Mouse (Mus musculus) hindbrain, postnatal 0 days (tissue): ENCODE data around the gene Iffo2. TPM values are rescaled to one million over a fixed set of nuclear protein-coding genes. Genes with fewer than 3 reads are reported as not detected.

Source experiments
- ATAC-seq: fragments of 200-750 bp; cut with Nextera tagmentation; 2 replicates; pipeline ENCODE4 v1.8.0; 2017; ENCODE audit warnings: mild to moderate bottlenecking, moderate TSS enrichment, moderate library complexity
- DNase-seq: peaks from one replicate; pipeline ENCODE4 v3.0.0-alpha.2; 2015; ENCODE audit warnings: low spot score
- H3K27ac ChIP-seq: fragments of 300-500 bp; sonication (generic); 2 replicates; pipeline ENCODE4 v1.5.1; 2014; ENCODE audit warnings: mild to moderate bottlenecking
- H3K27me3 ChIP-seq: fragments of 300-500 bp; sonication (generic); 2 replicates; pipeline ENCODE4 v1.6.1; 2014; ENCODE audit warnings: low read length, mixed read lengths; ENCODE audit not compliant: insufficient read depth
- H3K36me3 ChIP-seq: fragments of 300-500 bp; sonication (generic); 2 replicates; pipeline ENCODE4 v1.6.1; 2014; ENCODE audit warnings: low read length, mixed read lengths; ENCODE audit not compliant: insufficient read depth
- H3K4me1 ChIP-seq: fragments of 300-500 bp; sonication (generic); 2 replicates; pipeline ENCODE4 v1.6.1; 2014; ENCODE audit warnings: antibody characterized with exemption, low read length, mixed read lengths; ENCODE audit not compliant: insufficient read depth
- H3K4me2 ChIP-seq: fragments of 300-500 bp; sonication (generic); 2 replicates; pipeline ENCODE4 v1.6.1; 2014; ENCODE audit warnings: low read depth, mild to moderate bottlenecking, low read length, moderate library complexity, mixed read lengths
- H3K4me3 ChIP-seq: fragments of 300-500 bp; sonication (generic); 2 replicates; pipeline ENCODE4 v1.5.1; 2014; ENCODE audit warnings: low read length
- H3K9ac ChIP-seq: fragments of 300-500 bp; sonication (generic); replicated peaks from 2 replicates; pipeline ENCODE4 v1.6.1; 2014; ENCODE audit warnings: mild to moderate bottlenecking, low read length, moderate library complexity, mixed read lengths
- H3K9me3 ChIP-seq: fragments of 300-500 bp; sonication (generic); 2 replicates; pipeline ENCODE4 v1.6.1; 2016; ENCODE audit warnings: low read length, mixed read lengths
- CTCF ChIP-seq: IDR thresholded peaks from 2 replicates; pipeline ENCODE4 v1.5.1; 2016; ENCODE audit warnings: antibody characterized with exemption, control low read depth, low read depth
- WGBS: fragments of 180-500 bp; shearing (Covaris S2); extraction: QIAGEN DNeasy Blood & Tissue Kit; methylation state at CpG from one replicate; pipeline ENCODE4 v1.1.7; 2014; 5-methylcytosine and 5-hydroxymethylcytosine counted together
- polyA plus RNA-seq: library from polyadenylated mRNA; unstranded; fragments of >200 nt; fragmentation: Nextera tagmentation; extraction: Ambion mirVana; gene quantifications from 2 replicates; pipeline ENCODE4 v1.2.1, GENCODE M21; 2015
- total RNA-seq: library from RNA; depleted of rRNA; stranded (reverse); fragments of >200 nt; gene quantifications from 2 replicates; pipeline ENCODE4 v1.2.3, GENCODE M21; 2014

Iffo2 gene
- total and polyA plus RNA-seq, 2 experiments from 2014 or later = 6.8 to 14.4 TPM

GRCm38 (mm10) chr4:139594062-139594461 lies 63.7 kb downstream of the Iffo2 start:
- H3K9me3 ChIP-seq = no peaks in the 10 kb centered on the region
- H3K36me3 ChIP-seq = no peaks in the 10 kb centered on the region
- no peak overlapping the region for H3K27ac ChIP-seq
- 53% methylated on average over 3 of the region's 3 CpGs for WGBS
- TF ChIP-seq CTCF = peak; percentile 46
- no peak for ATAC-seq
- H3K4me1 ChIP-seq = peaks cover 43% of the 10 kb centered on the region
- DNase-seq = no peak
- H3K4me3 ChIP-seq = no peak overlapping the region
- H3K4me2 ChIP-seq = no peak overlapping the region
- no peak overlapping the region for H3K9ac ChIP-seq
- no peaks in the 10 kb centered on the region for H3K27me3 ChIP-seq

- WGBS = 22% methylated on average over 9 of the region's 9 CpGs
- DNase-seq (no peak), ATAC-seq (0 out of 2 replicates have a peak, but pooled peaks have one; percentile 18)
Measured at GRCm38 (mm10) chr4:139596715-139597114, 66.4 kb downstream of the Iffo2 start.

GRCm38 (mm10) chr4:139597286-139598284 lies 67.2 kb downstream of the Iffo2 start:
- H3K9ac ChIP-seq = no peak overlapping the region
- WGBS = 59% methylated on average over 20 of the region's 20 CpGs
- H3K4me1 ChIP-seq = peaks cover 42% of the 10 kb centered on the region
- no peaks in the 10 kb centered on the region for H3K36me3 ChIP-seq
- peak overlapping the region; percentile 48; the same call in 1 of the 2 replicates for H3K27ac ChIP-seq
- ATAC-seq = no peak
- DNase-seq = no peak
- H3K4me2 ChIP-seq = 0 out of 2 replicates have a peak overlapping the region, but pooled peaks have one; percentile 5
- no peaks in the 10 kb centered on the region for H3K27me3 ChIP-seq
- TF ChIP-seq CTCF = no peak
- H3K9me3 ChIP-seq = no peaks in the 10 kb centered on the region
- H3K4me3 ChIP-seq = no peak overlapping the region

More at GRCm38 (mm10) chr4:139596715-139597114, 66.4 kb downstream of the Iffo2 start:
- Histone ChIP-seq H3K27me3 (no peaks in the 10 kb centered on the region), H3K4me1 (peaks cover 36% of the 10 kb centered on the region), H3K36me3 (no peaks in the 10 kb centered on the region), H3K4me3 (no peak overlapping the region), H3K9ac (no peak overlapping the region), H3K27ac (peak overlapping the region; percentile 48; the same call in 1 of the 2 replicates), H3K4me2 (peak overlapping the region; percentile 5; the same call in 1 of the 2 replicates), H3K9me3 (no peaks in the 10 kb centered on the region)
- no peak for TF ChIP-seq CTCF

- no peaks in the 10 kb centered on the region for H3K36me3 ChIP-seq
- H3K4me2 ChIP-seq = peak overlapping the region; percentile 44; the same call in 1 of the 2 replicates
- no peaks in the 10 kb centered on the region for H3K9me3 ChIP-seq
- no peak for ATAC-seq
- no peak for TF ChIP-seq CTCF
- H3K4me3 ChIP-seq = no peak overlapping the region
- H3K9ac ChIP-seq = peak overlapping the region; percentile 21; the same call in 1 of the 2 replicates
- 33% methylated on average over 13 of the region's 13 CpGs for WGBS
- peaks cover 42% of the 10 kb centered on the region for H3K4me1 ChIP-seq
- no peak for DNase-seq
- H3K27ac ChIP-seq = peak overlapping the region; percentile 73
- no peaks in the 10 kb centered on the region for H3K27me3 ChIP-seq
Measured at GRCm38 (mm10) chr4:139598356-139598755, 68.0 kb downstream of the Iffo2 start.

- peak; percentile 65 for ATAC-seq
Measured at GRCm38 (mm10) chr4:139598950-139599518, 68.7 kb downstream of the Iffo2 start.

GRCm38 (mm10) chr4:139601519-139602356 lies 71.4 kb downstream of the Iffo2 start:
- DNase-seq = no peak
- ATAC-seq = no peak
- WGBS = 73% methylated on average over 7 of the region's 7 CpGs
- Histone ChIP-seq H3K4me2 (no peak overlapping the region), H3K27me3 (no peaks in the 10 kb centered on the region), H3K4me3 (no peak overlapping the region), H3K36me3 (peaks cover 8% of the 10 kb centered on the region; the same call in 1 of the 2 replicates), H3K27ac (0 out of 2 replicates have a peak overlapping the region, but pooled peaks have one; percentile 17), H3K4me1 (peaks cover 34% of the 10 kb centered on the region), H3K9ac (0 out of 2 replicates have a peak overlapping the region, but pooled peaks have one; percentile 2), H3K9me3 (no peaks in the 10 kb centered on the region)
- TF ChIP-seq CTCF = no peak

More at GRCm38 (mm10) chr4:139598950-139599518, 68.7 kb downstream of the Iffo2 start:
- H3K9ac ChIP-seq = peak overlapping the region; percentile 21; the same call in 1 of the 2 replicates
- H3K27ac ChIP-seq = peak overlapping the region; percentile 73
- H3K4me1 ChIP-seq = peaks cover 42% of the 10 kb centered on the region
- H3K9me3 ChIP-seq = no peaks in the 10 kb centered on the region
- WGBS = 3% methylated on average over 12 of the region's 12 CpGs
- TF ChIP-seq CTCF = peak; percentile 43
- DNase-seq = peak; percentile 88
- no peak overlapping the region for H3K4me3 ChIP-seq
- no peaks in the 10 kb centered on the region for H3K27me3 ChIP-seq
- peak overlapping the region; percentile 44; the same call in 1 of the 2 replicates for H3K4me2 ChIP-seq
- no peaks in the 10 kb centered on the region for H3K36me3 ChIP-seq
